Mouse (Mus musculus): Measurements from ENCODE around the gene Sc5d. TPM values are rescaled to one million over a fixed set of nuclear protein-coding genes. Genes with fewer than 3 reads are reported as not detected.

The Sc5d gene
- total RNA-seq, 2 experiments from 2014 or later = 12.3 to 20.1 TPM

DNA sequence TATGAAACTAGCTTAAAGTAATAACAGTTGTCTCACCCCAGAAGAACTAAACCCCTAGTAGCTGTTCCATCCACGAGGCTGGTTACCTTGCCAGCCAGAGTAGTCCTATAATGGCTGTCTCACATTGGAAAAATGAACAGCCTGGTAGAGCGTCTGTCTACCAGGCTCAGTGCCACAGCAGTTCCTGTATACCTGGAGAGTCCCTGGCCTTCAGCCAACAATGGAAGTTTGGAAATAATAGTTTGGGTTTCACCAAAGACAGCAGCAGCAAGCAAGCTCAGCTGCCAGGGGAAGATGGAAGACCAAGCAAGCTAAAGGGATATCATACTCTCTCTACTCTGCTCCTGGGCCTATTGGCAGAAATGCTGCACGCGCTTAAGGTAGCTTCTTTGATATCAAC is 1.3 kb upstream of the Sc5d start:
- no peak for ATAC-seq (replicated peaks; ENCODE audit: poor library complexity, severe bottlenecking)

DNA sequence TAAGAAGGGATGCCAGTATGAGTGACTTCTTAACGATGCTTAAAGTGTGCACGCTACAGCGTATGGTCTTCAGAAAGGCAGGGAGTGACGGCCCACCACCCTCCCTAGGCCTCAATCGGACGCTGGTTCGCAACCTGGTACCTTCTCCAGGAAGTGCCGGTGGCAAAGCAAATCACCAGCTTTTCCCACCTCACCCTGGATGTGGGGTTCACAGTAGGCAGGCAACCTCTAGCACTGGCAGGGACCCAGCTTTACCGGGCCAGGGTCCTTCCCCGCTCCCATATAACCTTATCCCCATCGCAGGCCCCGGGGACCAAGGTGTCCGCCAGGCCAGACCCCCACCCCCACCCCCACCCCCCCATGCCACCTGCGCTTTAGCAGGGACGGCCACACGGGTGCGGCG is 346 bp downstream of the Sc5d start:
- peak; percentile 6; the same call in 1 of the 2 replicates for ATAC-seq (replicated peaks; ENCODE audit: poor library complexity, severe bottlenecking)

DNA sequence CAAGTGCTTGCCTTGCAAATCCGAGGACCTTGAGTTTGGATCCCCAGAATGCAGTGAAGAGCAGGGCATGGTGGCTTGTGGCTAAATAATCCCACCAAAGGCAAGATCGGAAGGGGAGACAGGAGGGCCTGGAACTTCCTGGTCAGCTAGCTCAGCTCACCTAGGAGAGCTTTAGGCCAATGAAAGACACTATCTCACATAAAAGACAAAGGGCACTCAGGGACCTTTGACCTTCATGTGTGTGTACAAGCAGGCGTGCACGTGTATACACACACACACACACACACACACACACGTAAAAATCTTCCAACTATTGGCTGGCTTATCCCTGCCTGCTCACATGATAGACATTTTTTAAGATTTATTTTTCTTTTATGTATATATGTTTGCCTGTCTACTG is 3.6 kb downstream of the Sc5d start:
- no peak for ATAC-seq (replicated peaks; ENCODE audit: poor library complexity, severe bottlenecking)

DNA sequence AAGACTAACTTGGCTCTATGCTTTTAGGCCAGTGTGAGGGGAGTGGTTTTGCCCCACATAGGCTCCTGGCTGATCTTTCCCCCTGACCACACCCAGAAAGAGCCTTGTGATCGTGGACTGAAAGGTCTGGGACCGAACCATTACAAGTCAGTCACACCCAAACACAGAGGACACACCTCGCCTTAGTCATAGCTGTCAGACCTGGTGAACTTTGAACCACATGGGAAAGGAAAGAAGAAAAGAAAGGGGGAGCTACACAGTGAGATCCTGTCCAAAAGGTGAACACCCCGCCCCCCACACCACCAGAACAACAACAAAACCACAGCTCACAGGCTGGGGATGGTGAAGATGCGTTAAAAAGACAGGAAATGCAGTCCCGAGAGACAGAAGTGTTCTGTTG is 14.9 kb downstream of the Sc5d start:
- no peak for ATAC-seq (replicated peaks; ENCODE audit: poor library complexity, severe bottlenecking)

DNA sequence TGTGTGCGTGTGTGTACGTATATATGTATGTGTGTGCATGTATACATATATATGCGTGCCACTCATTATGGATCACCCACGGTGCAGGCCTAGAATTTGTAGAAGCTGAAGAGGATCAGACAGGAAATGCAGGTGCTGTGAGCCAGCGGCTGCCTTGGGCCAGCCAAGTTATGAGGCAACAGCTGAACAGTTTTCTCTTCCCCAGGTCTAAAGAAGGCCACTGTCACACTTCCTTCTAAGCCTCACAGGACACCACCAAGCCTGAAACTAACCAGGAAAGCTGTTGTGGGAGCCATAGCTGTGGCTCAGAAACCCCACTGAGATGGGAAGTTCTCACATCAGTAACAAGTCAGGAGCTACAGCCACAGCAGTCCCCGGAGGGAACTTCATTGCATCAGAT is 17.4 kb downstream of the Sc5d start:
- ATAC-seq (replicated peaks; ENCODE audit: poor library complexity, severe bottlenecking) = peak; percentile 92

DNA sequence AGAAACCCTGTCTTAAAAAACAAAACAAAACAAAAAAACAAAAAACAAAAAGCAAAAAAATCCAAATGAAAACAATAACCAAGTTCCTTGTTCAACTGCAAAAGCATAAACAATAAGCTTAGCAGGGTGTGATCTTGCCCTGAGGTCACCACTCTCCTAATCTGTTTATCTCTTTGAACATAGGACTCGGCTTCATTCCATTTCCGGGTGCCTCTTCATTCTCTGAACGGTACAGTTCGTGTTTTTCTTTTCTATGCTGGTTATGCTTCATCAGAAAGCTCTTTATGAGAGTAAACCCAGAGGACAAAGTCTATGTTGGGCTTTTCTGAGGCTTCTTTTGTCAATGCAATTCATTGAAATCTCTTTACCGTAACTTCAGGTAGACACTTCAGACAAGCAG is 19.9 kb downstream of the Sc5d start:
- no peak for ATAC-seq (replicated peaks; ENCODE audit: poor library complexity, severe bottlenecking)

DNA sequence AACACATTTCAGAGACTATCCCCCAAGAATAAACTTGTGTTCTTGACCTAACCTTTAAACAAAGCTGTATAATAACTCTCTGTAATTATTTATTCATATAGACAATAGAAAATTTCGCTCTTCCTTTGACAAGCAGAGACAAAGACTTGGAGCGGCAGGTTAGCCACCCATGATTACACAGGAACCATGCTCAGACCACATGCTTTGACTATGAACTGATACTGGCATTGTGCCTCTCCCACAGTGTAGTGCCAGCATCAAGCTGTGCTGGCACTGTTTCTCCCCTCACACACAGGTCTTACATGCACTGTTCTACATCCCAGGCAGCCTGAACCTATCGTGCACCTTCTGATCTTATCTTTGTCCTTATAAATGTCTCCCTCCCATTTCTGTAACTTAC is 23.0 kb downstream of the Sc5d start:
- no peak for ATAC-seq (replicated peaks; ENCODE audit: poor library complexity, severe bottlenecking)

DNA sequence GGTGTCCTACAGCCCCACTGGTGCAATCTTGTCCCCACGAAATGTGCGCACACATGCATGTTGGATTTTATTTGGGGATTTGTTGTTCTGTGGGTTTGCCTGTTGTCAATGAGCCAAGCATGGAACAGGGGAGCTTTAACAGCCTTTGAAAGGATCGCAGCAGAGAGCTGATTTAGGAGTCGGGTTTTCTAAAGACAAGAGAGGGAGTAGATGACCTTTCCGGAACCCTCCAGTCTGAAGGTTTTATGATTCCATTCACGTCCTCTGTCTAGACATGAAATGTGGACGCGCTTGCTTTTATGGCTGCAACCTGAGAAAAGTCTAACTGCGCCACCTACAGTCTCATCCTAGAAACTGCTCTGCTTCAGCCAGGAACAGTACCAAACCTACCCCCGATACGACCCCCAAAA is 23.5 kb downstream of the Sc5d start:
- ATAC-seq (replicated peaks; ENCODE audit: poor library complexity, severe bottlenecking) = peak; percentile 72

DNA sequence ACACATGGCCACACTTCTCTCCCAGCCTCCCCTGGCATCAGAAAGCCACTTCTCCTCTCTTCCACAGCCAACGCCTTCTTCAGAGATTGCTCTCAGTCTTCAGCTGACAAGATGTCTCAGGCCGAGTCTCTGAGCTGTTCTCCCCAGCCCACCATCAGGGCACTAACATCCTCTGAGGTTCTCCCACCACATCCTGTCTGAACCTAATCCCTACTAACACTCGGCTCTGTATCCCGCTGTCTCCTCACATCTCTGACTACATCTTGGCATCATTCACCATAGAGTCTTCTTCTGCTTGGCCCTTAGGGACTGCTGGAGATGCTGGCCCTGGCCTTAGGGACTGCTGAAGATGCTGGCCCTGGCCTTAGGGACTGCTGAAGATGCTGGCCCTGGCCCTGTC is 25.2 kb downstream of the Sc5d start:
- ATAC-seq (replicated peaks; ENCODE audit: poor library complexity, severe bottlenecking) = no peak; the same call in 1 of the 2 replicates

DNA sequence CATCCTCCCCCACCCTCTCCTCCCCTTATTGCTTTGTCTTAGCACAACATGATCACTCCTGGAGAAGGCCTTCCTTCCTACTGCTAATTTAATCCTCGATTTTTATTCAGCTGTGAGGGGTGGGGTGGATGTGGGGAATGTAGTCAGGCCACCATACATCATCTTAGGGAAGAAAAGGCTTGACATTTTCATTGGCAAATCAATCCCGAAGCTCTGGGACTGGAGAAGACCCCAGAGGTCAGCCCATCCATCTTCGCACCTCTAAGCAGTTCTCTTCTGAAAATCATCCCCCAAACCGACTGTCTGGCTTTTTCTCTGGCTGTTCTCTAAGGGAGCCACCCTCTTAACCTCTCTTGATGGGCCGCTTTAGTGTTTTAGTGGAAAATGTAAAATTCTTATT is 32.9 kb downstream of the Sc5d start:
- no peak for ATAC-seq (replicated peaks; ENCODE audit: poor library complexity, severe bottlenecking)

DNA sequence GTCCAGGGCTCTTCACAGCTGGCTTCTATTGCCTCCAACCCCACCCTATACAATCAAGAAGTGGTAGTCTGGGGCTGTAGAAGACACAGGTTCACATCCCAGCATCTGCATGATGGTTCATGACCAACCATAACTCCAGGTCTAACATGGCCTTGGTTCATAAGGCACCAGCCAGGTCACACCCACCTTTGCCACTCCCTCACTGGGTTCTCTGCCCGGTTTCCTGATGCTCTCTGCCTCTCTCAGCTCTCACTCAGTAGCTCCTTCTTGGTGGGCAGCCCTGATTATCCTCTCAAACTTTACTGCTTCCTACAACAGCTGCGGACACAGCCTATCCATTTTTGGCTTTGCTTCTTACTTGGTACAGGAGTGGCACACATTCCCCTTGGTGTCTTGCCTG is 33.7 kb downstream of the Sc5d start:
- ATAC-seq (replicated peaks; ENCODE audit: poor library complexity, severe bottlenecking) = no peak

DNA sequence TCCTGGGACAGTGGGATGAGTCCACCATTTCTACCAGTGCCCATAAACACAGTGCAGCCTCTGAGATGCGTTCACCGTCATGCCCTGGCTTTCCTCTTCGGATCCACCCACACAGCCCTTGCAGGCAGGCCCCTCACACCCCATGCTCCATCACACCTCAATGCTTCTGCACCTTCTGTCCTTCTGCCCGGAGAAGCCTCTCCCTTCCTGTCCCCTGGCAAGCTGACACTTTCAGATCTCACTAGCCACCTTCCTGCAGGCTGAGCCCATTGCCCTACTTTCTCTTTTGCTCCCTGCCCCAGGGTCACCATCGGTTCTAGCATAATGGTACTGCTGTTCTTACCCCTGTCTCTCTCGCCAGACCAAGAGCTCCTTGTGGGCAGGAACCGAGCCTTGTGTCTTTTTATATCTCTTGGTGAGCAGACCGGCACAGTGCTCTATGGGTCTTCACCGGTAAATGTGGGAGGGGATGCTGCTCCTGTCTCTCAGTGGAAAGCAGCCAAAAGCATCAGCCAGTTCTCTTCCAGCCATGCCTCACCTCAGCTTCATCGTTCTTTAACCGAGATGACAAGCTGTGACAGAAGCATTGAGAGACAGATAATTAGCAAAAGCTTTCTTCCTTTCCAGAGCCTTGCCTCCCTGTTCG is 34.5 kb downstream of the Sc5d start:
- ATAC-seq (replicated peaks; ENCODE audit: poor library complexity, severe bottlenecking) = no peak

DNA sequence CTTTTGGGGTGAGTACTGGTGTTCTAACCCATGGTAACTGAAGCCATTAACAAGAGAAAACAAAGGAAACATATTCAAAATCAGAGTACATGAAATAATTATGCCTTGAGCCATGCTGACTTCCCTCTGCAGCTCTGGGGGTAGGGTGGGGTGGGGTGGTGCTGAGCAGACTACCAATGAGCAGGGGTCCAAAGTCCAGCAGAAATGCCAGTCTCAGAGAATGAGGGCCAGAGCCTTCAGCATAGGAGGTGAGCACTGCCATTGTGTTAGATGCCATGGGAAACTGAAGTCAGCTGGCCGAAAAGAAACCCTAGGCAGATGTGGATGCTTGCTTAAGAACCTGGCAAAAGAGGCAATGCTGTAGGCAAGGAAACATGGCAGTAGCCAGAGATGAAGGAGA is 36.3 kb downstream of the Sc5d start:
- no peak for ATAC-seq (replicated peaks; ENCODE audit: poor library complexity, severe bottlenecking)

DNA sequence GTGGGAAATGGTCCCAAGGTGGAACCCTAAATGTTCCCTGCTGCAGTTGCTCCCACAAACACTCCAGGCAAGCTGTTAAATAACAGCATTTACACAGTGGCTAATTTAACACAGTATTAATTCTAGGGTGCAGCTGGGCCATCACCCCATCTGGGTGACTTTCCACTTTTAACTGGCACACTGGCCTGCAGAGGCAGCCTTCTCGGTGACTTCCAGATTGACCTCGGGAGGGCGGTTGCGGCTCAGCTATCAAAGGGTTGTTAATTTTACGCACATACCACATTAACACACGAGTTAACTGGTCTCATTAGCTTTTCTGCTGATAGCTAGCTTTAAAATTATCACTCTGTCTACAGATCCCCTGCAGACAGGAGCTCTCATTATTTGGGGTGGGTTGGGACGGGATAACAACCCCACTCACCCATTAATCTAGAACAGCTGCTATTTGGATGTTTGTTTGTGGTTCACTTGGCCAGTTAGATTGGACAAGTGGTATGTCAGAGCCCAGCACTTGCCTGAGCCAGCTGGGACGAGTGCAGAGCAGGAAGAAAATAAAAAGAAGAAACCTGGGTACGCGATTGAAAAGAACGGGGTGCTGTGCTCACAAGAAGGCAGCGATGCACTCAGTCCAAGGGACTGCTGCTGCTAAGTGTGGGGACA is 44.9 kb downstream of the Sc5d start:
- ATAC-seq (replicated peaks; ENCODE audit: poor library complexity, severe bottlenecking) = no peak

DNA sequence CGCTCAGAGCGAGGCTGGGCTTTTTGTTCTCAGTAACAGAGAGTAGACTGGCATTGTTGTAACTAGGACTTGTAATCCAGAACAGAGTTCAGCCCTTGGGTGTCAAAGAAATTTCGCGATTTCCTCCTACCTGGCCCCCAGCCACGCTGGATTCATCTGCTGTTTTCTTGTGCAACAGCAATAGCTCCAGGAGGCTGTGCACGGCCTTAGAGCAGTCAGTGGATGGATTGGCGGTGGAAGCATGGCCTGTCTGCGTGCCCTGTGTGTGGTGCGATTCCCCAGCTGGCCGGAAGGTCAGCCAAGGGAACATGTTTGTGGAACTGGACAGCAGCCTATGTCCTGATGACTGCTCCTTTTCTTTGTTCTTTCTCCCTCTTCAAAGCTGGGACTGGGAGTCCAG is 46.4 kb downstream of the Sc5d start:
- no peak for ATAC-seq (replicated peaks; ENCODE audit: poor library complexity, severe bottlenecking)

DNA sequence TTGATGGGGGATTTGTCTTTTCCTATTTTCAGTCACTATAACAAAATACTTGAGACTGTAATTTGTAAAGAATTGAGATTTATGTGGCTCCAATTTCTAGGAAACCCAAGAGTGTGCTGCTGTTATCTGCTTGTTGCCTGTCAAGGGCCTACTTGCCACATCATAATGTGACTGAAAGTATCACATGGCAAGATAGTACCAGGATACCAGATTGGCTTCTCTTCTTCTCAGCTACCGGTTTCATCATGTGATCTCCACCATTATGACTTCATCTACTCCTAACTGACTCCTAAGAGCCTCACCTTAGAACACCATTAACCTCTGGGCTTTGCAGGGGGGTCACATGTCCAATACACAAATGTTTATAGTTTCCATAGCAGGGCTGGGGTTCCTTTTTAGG is 49.9 kb downstream of the Sc5d start:
- no peak for ATAC-seq (replicated peaks; ENCODE audit: poor library complexity, severe bottlenecking)

DNA sequence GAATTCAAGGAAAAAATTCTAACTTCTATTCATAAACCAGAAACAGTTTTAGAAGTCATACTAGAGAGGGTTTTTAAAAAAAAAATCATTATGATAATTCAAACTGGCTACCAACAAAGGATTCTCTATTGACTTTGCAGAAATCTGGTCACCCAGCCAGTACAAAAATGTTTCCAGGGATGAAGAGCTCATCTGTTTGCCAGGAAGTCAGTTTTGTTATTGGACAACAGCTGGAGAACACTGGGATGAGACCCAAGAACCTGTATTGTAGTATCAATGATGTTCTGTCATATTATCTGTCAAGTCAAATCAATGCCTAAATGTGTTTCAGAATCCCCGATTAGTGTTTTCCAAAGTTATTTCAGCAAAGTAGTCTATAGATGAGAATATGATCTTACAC is 50.9 kb downstream of the Sc5d start:
- ATAC-seq (replicated peaks; ENCODE audit: poor library complexity, severe bottlenecking) = no peak

DNA sequence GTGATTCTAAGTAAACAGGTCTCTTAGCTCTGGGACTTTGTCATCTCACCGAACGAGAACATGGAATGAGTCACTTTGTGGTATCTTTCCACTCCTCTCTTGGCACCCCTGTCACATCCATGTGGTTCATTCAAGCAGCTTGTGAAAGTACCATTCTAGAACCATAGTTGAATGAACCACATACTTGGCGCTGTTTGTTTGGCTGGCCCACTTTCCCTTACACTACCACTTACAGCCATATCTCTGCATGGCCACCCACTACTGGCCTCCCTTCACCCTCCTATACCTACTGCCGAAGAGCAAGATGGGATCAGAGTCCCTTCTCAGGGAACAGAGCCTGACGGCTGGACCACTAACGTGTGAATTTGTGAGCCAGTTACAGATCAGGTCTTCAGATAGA is 54.4 kb downstream of the Sc5d start:
- no peak for ATAC-seq (replicated peaks; ENCODE audit: poor library complexity, severe bottlenecking)

DNA sequence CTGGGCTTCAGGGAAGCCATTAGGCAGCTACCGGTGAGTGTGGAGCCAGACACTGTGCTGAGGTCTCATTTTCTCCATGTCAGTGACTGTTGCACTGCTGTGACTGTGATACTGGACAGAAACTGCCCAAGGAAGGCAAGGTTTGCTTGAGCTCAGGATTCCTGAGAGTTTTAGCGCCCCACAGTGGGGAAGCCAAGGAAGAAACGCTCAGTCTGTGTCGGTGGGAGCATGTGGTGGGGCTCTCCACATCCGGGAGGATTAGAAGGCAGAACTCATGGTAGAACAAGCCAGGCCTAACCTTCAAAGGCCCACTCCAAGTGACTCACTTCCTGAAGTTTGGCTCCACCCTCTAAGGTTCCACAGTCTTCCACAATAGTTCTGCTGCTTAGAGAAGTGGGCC is 55.6 kb downstream of the Sc5d start:
- ATAC-seq (replicated peaks; ENCODE audit: poor library complexity, severe bottlenecking) = peak; percentile 83

DNA sequence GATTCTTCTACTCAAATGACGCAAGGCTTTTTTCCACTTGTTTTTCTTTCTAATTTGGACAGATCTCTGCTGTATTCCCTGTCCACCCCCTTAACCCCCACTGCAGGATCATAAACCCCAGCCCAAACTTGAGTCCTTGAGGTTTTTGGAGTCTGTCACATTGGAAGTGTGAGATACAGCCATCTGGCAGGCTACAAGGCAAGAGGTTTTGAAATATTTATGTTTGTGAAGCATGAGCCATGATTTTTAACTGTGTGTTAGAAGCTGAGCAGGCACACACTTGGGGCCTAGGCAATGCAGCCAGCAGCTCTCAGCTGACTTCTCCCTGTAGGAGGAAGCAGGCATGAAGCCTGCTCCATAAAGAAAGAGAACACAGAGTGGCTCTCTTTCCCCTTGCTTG is 57.3 kb downstream of the Sc5d start:
- no peak for ATAC-seq (replicated peaks; ENCODE audit: poor library complexity, severe bottlenecking)

DNA sequence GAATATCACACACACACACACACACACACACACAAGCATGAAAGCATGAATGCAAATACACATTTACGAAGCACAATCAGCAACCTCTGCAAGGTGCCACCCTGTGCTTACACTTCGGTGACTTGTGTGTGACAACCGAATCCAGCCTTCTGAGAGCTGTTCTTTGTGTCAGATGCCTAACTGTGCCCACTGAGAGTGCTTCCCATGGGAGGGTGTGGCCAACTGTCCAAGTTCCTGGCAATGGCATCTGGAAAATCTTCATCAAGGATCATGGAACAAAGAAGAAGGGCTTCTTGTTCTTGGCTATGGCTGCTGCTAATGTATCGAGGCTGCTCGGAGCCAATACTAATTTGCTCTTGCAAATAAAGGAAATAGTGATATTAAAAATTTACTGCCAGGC is 61.8 kb downstream of the Sc5d start:
- ATAC-seq (replicated peaks; ENCODE audit: poor library complexity, severe bottlenecking) = no peak

Measured in granulocyte monocyte progenitor cell, adult 5-6 weeks (primary cell).